Mouse (Mus musculus): Measurements from ENCODE around the gene Gm17349.

The Gm17349 gene

GRCm38 (mm10) chr15:99655956-99656355 is 49.3 kb downstream of the Gm17349 start:
- no peak for DNase-seq

GRCm38 (mm10) chr15:99653876-99654275 is 51.4 kb downstream of the Gm17349 start:
- DNase-seq = no peak

- no peak for DNase-seq
These were observed 52.0 kb downstream of the Gm17349 start for GRCm38 (mm10) chr15:99653291-99653690.

Data from lung, postnatal 14 days (tissue).